Mouse (Mus musculus) mouse embryonic stem cell (cell line): ENCODE data around the gene Dnah10.

Experiments used
- in situ Hi-C, 2 experiments: fragments of 300-500 bp; cut with MboI; formaldehyde crosslinking; loops; 1 replicate in 1 of 2; 3 replicates in 1 of 2; pipeline ENCODE4 v1.14.3; 2019 to 2020; ENCODE audit warnings: low sequenced_read_pairs in 2 of 2, low pct_unique_long_range_greater_than_20kb in 1 of 2, mixed read lengths in 1 of 2; ENCODE audit not compliant: unreplicated experiment in 1 of 2

Gene Dnah10

DNA sequence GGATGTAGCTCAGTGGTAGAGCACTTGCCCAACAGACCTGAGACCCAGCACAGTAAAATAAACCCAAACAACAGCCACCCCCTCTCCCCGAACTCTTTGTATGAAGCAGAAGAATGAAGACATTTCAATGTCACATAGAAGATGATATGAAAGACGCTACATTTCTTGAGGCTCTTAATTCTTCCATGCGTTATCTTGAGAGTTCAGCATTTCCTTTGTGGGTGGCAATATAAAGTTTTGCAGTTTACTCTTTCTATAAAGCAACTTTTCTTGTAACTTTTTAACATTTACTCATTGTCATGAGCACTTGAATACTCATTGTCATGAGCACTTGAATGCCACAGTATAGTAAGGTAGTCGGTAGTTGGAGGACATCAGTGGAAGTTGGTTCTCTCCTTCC is 129.3 kb downstream of the Dnah10 start:
- in situ Hi-C loops, result no loop called here

DNA sequence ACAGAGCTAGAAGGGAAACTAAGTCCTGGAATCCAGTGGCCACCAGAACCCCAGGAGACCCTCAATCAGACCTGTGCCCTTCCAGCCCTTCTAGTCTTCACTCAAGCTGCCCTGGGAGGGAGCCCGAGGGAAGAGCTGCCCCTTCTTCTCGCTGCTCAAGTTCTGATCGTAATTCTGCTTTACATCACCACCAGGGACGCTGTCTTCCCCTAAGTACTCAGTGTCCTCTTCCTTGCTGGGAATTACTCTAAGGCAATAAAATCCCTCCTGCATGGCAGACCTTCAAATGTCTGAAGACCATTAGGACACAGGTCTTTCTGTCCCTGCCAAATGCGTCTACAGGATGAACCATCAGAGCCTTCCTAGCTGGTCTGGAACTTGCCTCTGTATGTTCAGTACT is 135.1 kb downstream of the Dnah10 start:
- in situ Hi-C loops, result no loop called here

DNA sequence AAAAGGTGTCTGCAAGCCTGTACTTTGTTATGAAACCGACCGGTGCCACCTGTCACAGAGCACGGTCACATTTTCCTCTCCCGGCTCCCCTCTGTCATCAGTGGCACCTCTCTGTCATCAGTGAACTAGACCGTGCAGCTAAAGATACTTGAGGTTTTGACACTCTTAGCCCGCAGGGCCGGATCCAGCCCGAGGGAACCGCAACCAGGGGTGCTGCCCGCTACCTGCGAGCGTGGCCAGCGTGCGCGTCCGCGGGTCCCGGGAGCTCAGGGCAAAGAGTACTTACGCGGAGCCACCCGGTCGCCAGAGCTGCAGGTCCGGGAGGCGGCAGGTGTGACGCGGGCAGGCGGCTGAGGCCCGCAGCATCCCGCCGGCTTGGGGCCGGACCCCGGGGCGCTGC is 136.6 kb downstream of the Dnah10 start:
- in situ Hi-C loops, result no loop called here

DNA sequence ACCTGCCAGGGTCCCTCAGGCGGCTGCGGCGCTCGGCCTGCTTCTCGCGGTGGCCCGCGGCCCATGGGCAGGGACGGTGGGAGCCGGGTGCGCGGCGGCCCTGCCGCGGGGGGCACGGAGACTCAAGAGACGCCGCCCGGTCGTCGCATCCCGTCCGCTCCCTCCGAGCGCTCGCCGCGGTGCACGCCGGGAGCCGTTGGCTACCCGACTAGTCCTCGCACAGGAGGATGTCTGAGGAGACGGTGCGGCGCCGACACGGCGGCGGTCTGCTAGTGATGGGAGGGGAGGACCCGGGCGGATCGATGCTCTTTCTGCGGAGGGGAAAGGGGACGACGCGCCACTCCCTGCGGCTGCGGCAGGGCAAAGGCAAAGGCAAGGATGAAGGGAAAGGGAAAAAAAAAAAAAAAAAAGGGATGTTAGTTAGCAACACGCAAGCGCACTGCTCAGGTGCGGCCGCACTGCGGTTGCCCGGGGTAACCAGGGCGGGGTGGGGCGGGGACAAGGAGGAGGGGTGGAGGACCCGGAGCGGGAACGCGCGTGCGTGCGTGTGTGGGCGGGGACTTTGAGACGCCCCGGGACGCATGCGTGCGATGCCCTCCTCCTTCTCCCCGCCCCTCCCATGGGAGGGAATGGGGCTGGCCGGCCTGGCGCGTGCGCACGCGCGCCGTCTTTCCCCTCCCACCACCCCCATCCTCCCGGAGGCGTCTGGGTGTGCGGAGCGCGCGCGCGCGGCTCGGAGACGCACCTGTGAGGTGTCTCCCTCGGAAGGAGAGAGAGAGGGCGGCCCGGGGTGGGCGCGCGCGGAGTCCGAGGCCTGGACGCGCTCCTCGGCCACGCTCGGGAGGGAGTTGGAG is 137.4 kb downstream of the Dnah10 start, which contains the start of the genes Ccdc92 and Zfp664:
TSS of gene Ccdc92 (minus strand) at position 412 of the 854 bp plus-strand sequence.
TSS of gene Zfp664 (plus strand) at position 679 of the 854 bp plus-strand sequence.
- in situ Hi-C loops, result no loop called here

DNA sequence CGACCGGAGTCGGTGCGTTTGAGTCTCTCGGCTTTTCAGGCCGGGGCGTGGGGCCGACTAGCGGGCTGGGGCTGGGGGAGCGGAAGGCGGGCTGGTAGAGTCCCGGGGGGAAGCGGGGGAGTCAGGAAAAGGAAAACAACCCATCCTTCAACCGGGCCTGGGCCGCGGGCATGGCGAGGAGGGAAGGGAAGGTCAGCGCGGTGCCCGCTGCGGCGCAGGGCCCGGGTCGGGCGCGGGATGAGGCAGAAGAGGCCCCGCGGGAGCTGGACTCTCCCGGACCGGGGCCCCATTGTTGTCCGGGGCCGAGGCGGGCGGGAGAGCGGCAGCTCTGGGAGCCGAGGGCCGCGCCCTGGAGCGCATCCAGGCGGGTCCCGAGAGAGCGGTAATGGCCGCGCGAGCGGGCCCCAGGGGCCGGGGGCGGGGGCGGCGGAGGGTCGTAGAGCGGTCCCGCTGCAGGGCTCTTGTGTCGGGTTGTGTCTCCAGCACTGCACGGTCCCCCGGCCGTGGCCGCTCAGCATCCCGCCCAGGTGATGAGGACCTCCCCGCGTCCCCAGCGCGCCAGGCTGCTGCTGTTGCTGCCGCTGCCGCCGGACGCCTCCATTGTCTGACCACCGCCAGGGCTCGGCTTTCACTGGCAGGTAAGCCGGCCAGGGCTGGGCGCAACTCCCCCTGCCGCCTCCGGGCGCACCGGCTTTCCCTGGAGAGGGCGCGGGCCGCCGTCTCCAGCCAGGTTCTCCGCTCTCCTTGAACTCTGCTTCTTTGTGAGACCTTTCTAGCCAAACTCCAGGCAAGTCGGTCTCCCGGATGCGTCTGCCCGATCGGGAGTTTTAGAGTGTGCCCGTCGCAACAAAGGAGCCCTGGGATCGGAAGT is 138.2 kb downstream of the Dnah10 start:
- in situ Hi-C loops, result no loop called here

DNA sequence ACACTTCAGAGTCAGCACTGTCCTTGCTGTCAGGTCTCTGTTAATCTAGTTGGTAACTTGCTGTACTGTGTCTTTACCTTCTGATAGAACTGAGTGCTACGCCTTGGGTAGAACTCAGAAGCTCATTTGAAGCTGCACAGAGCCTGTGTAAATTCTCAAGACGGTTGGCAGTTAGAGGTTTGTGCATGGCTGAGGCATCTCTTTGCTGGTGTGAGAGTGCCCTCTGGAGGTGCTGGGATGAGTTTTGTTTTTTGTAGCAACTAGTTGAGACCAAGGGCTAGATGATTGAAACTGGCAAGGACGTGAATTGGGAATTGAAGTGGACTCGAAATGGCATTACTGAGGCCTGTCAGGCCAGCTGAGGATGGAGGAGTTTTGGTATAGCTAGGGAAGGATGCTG is 144.1 kb downstream of the Dnah10 start:
- in situ Hi-C loops, result no loop called here

DNA sequence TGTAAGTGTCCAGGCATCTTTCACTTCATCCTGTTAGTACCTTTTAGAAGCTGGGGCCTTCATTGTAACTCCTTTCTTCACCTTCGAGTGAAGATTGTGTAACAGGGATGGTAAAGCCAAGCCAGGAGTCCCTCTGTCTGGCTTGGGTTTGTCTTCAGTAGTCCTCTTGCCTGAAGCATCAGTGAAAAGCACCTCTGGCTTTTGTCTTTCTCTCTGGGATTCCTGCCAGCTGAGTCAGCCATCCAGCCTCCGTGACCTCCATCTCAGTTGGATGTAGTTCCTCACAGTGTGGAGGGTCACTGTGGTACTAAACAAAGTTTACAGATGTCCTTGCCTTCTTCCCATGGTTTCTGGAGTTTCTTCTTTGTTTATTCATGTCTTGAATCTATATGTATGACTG is 147.1 kb downstream of the Dnah10 start:
- in situ Hi-C loops, result loop anchor here in 1 of 2 experiments (10.0 kb wide), 1 partner anchor 97 kb away; no protein-coding TSS in a partner anchor

DNA sequence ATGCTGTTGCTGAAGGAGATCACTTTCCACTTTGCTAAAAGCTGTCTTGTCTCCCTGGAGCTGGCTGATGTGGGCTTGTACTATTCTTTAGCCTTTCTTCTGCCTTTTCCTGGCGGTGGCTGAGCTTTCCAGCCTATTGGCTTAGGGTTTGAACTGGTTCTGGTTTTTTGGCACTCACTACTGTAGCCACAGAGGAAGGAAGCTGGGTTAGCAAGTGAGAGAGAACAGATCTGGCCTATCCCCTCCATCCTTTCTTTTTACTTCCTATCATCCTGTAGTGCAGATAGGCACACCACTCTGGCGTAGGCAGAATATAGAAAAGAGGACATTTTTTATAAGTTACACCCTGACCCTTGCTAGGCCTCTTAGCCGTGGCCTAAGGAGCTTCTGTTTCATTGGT is 148.2 kb downstream of the Dnah10 start:
- in situ Hi-C loops, result loop anchor here in 1 of 2 experiments (10.0 kb wide), 1 partner anchor 98 kb away; no protein-coding TSS in a partner anchor

DNA sequence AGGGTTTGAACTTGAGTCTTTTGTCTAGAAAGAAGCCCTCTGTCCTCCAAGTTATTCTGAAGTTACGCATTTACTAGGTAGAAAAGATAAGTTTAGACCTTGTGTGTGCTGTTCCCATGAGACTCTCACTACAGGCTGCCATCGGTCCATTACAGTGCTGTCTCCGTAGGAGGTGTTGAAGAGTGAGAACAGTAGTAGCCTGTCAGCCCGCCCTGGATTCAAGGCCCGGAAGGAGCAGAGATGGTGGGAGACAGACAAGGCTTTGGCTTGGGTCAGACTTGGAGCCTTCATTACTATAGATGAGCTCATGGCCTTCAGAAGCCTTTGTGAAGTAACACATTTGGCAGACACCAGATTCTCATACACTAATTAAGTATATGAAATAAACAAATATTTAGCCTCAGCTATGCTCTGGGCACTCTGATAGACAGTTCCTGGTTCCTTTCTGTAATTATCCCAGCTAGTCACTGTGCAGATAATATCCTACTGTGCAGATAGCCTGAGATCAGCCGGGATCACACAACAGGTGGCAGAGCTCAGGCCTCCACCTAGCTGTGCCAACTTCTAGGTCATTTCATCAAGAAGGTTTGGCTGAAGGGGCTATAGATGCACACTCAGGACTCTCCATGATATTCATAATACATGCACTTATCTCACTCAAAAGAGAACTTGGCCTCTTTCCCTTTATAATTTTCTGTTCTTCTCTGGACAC is 149.2 kb downstream of the Dnah10 start:
- in situ Hi-C loops, result loop anchor here in 1 of 2 experiments (10.0 kb wide), 1 partner anchor 99 kb away; no protein-coding TSS in a partner anchor

DNA sequence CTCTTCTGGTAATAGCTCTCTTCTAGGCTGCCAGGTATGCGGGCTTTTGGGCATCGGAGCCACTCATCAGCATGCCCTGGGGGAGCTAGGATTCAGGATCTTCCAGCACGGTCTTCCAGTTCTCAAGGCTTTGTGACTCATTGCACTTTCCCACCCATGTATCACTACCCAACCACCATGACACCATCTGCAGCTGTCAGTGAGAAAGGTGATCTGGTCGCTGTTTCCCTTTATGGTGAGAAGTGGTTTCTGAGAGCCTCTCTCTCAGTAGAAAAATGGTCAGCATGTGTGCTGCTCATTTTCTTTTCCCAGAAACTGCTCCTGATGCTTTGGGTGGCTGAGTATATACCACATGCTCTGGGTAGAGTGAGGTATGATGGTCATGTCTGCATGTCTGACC is 154.4 kb downstream of the Dnah10 start:
- in situ Hi-C loops, result loop anchor here in 1 of 2 experiments (10.0 kb wide), 1 partner anchor 104 kb away; no protein-coding TSS in a partner anchor

DNA sequence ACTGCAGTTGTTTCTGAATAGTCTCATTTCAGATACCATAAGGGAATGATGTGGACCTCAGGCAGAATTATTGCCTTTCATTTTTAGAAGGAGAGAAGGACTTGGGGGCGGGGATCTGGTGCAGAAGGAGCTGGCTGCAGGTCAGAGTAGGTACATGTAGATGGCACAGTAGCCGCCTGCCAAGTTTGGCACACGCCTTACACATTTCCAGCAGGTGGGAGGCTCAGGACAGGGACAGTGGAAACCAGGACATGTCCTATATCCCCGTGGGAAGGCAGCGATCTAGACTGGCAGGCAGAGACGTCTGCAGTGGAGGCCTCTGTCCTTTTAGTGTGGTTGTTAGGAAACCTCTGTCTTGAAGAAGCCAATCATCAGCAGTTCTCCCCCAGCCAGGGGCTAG is 154.9 kb downstream of the Dnah10 start:
- in situ Hi-C loops, result loop anchor here in 1 of 2 experiments (10.0 kb wide), 1 partner anchor 105 kb away; no protein-coding TSS in a partner anchor

DNA sequence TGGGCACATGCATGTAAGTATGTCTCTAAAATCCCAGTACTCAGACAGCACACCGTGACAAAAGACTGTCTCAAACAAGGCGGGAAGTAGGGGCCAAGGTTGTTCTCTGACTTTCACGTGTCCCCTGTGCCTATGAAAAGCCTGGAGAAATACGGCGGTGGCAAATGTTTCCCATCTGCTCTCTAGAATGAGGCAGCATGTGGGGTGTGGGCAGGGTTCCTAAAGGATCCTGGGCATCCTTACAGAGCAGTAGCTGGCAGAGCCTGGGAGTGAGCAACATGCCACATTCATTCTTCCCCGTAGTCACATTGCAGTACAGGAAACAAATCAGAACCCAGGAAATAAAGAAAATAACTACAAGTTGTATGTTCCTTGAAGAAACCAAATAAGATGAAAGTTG is 159.0 kb downstream of the Dnah10 start:
- in situ Hi-C loops, result no loop called here
